Mouse (Mus musculus) urinary bladder, postnatal 25 days (tissue): ENCODE measurements around the gene Sult2a3.
"Not testable (repeated sequence)": the region's sequence is repeated elsewhere in the genome, so short reads cannot be mapped to it uniquely, and the experiment has no call there.

Source experiments
- DNase-seq: peaks from one replicate; pipeline ENCODE4 v3.0.0; 2022; ENCODE audit warnings: low spot score

Sult2a3 gene

GRCm38 (mm10) chr7:14122944-14123343, at the start of gene Sult2a3:
Gene Sult2a3, minus strand, starts transcription at chr7:14123044.
- no peak for DNase-seq

- DNase-seq, result no peak
These were observed 2.4 kb downstream of the Sult2a3 start for GRCm38 (mm10) chr7:14120436-14120835.

GRCm38 (mm10) chr7:14119865-14120264, 3.0 kb downstream of the Sult2a3 start:
- DNase-seq, result not testable (repeated sequence)

- no peak for DNase-seq
These were observed 6.1 kb downstream of the Sult2a3 start for GRCm38 (mm10) chr7:14116761-14117160.

GRCm38 (mm10) chr7:14114471-14114870, 8.4 kb downstream of the Sult2a3 start:
- not testable (repeated sequence) for DNase-seq

GRCm38 (mm10) chr7:14047821-14048220, 75.0 kb downstream of the Sult2a3 start:
- not testable (repeated sequence) for DNase-seq

GRCm38 (mm10) chr7:14030831-14031230, 92.0 kb downstream of the Sult2a3 start:
- not testable (repeated sequence) for DNase-seq
